Mouse (Mus musculus): ENCODE data around the gene Ank3. TPM values are rescaled to one million over a fixed set of nuclear protein-coding genes. Genes with fewer than 3 reads are reported as not detected.

Gene Ank3
- polyA plus RNA-seq, 1 experiment = 1.2 TPM

- Histone ChIP-seq H3K27me3 (ENCODE audit: control insufficient read depth, insufficient read depth, low read length) (no peaks in the 10 kb centered on the region), H3K27ac (ENCODE audit: insufficient read depth, low read length) (no peak overlapping the region), H3K36me3 (ENCODE audit: control insufficient read depth, insufficient read depth, low read length) (no peaks in the 10 kb centered on the region), H3K4me1 (ENCODE audit: control insufficient read depth, insufficient read depth, insufficient read length) (no peaks in the 10 kb centered on the region), H3K4me3 (ENCODE audit: extremely low read depth, insufficient read depth, insufficient read length) (no peak overlapping the region)
- DNase-seq (ENCODE audit: low read depth in 1 of 2, low spot score in 2 of 2) = no peak
- TF ChIP-seq CTCF (IDR thresholded peaks at IDR 0.05; ENCODE audit: extremely low read depth, insufficient read depth, insufficient read length, insufficient replicate concordance) = no peak
- TF ChIP-seq POLR2A (IDR thresholded peaks at IDR 0.05; ENCODE audit: low read depth, low read length) = no peak
- 91% methylated on average over 15 of the region's 15 CpGs for WGBS
Measured at GRCm38 (mm10) chr10:69678230-69678629, 279.7 kb downstream of the Ank3 start.

- H3K4me3 ChIP-seq (ENCODE audit: extremely low read depth, insufficient read depth, insufficient read length) = no peak overlapping the region
- H3K36me3 ChIP-seq (ENCODE audit: control insufficient read depth, insufficient read depth, low read length) = no peaks in the 10 kb centered on the region
- no peak overlapping the region for H3K27ac ChIP-seq (ENCODE audit: insufficient read depth, low read length)
- WGBS = 87% methylated on average over 1 of the region's 1 CpGs
- no peak for DNase-seq (ENCODE audit: low read depth in 1 of 2, low spot score in 2 of 2)
- no peaks in the 10 kb centered on the region for H3K4me1 ChIP-seq (ENCODE audit: control insufficient read depth, insufficient read depth, insufficient read length)
- H3K27me3 ChIP-seq (ENCODE audit: control insufficient read depth, insufficient read depth, low read length) = no peaks in the 10 kb centered on the region
- no peak for TF ChIP-seq POLR2A (IDR thresholded peaks at IDR 0.05; ENCODE audit: low read depth, low read length)
- TF ChIP-seq CTCF (IDR thresholded peaks at IDR 0.05; ENCODE audit: extremely low read depth, insufficient read depth, insufficient read length, insufficient replicate concordance) = no peak
Measured at GRCm38 (mm10) chr10:69686336-69686735, 287.8 kb downstream of the Ank3 start.

GRCm38 (mm10) chr10:69689096-69689495 is 290.5 kb downstream of the Ank3 start:
- TF ChIP-seq POLR2A (IDR thresholded peaks at IDR 0.05; ENCODE audit: low read depth, low read length) (no peak), CTCF (IDR thresholded peaks at IDR 0.05; ENCODE audit: extremely low read depth, insufficient read depth, insufficient read length, insufficient replicate concordance) (no peak)
- Histone ChIP-seq H3K36me3 (ENCODE audit: control insufficient read depth, insufficient read depth, low read length) (no peaks in the 10 kb centered on the region), H3K4me3 (ENCODE audit: extremely low read depth, insufficient read depth, insufficient read length) (no peak overlapping the region), H3K4me1 (ENCODE audit: control insufficient read depth, insufficient read depth, insufficient read length) (no peaks in the 10 kb centered on the region), H3K27me3 (ENCODE audit: control insufficient read depth, insufficient read depth, low read length) (no peaks in the 10 kb centered on the region), H3K27ac (ENCODE audit: insufficient read depth, low read length) (no peak overlapping the region)
- WGBS = 88% methylated on average over 12 of the region's 12 CpGs
- no peak for DNase-seq (ENCODE audit: low read depth in 1 of 2, low spot score in 2 of 2)

- no peak overlapping the region for H3K27ac ChIP-seq (ENCODE audit: insufficient read depth, low read length)
- H3K4me3 ChIP-seq (ENCODE audit: extremely low read depth, insufficient read depth, insufficient read length) = no peak overlapping the region
- 20% methylated on average over 12 of the region's 12 CpGs for WGBS
- H3K27me3 ChIP-seq (ENCODE audit: control insufficient read depth, insufficient read depth, low read length) = no peaks in the 10 kb centered on the region
- TF ChIP-seq POLR2A (IDR thresholded peaks at IDR 0.05; ENCODE audit: low read depth, low read length) (no peak), CTCF (IDR thresholded peaks at IDR 0.05; ENCODE audit: extremely low read depth, insufficient read depth, insufficient read length, insufficient replicate concordance) (no peak)
- H3K4me1 ChIP-seq (ENCODE audit: control insufficient read depth, insufficient read depth, insufficient read length) = no peaks in the 10 kb centered on the region
- no peaks in the 10 kb centered on the region for H3K36me3 ChIP-seq (ENCODE audit: control insufficient read depth, insufficient read depth, low read length)
- no peak for DNase-seq (ENCODE audit: low read depth in 1 of 2, low spot score in 2 of 2)
Measured at GRCm38 (mm10) chr10:69690131-69690960, 291.8 kb downstream of the Ank3 start.

GRCm38 (mm10) chr10:69690961-69691451 is 292.4 kb downstream of the Ank3 start:
- Histone ChIP-seq H3K36me3 (ENCODE audit: control insufficient read depth, insufficient read depth, low read length) (no peaks in the 10 kb centered on the region), H3K4me3 (ENCODE audit: extremely low read depth, insufficient read depth, insufficient read length) (no peak overlapping the region), H3K4me1 (ENCODE audit: control insufficient read depth, insufficient read depth, insufficient read length) (no peaks in the 10 kb centered on the region), H3K27me3 (ENCODE audit: control insufficient read depth, insufficient read depth, low read length) (no peaks in the 10 kb centered on the region), H3K27ac (ENCODE audit: insufficient read depth, low read length) (no peak overlapping the region)
- 27% methylated on average over 6 of the region's 6 CpGs for WGBS
- TF ChIP-seq CTCF (IDR thresholded peaks at IDR 0.05; ENCODE audit: extremely low read depth, insufficient read depth, insufficient read length, insufficient replicate concordance) = no peak
- no peak for TF ChIP-seq POLR2A (IDR thresholded peaks at IDR 0.05; ENCODE audit: low read depth, low read length)
- no peak for DNase-seq (ENCODE audit: low read depth in 1 of 2, low spot score in 2 of 2)

GRCm38 (mm10) chr10:69696019-69696418 is 297.4 kb downstream of the Ank3 start:
- no peak for TF ChIP-seq CTCF (IDR thresholded peaks at IDR 0.05; ENCODE audit: extremely low read depth, insufficient read depth, insufficient read length, insufficient replicate concordance)
- TF ChIP-seq POLR2A (IDR thresholded peaks at IDR 0.05; ENCODE audit: low read depth, low read length) = no peak
- Histone ChIP-seq H3K27ac (ENCODE audit: insufficient read depth, low read length) (no peak overlapping the region), H3K4me3 (ENCODE audit: extremely low read depth, insufficient read depth, insufficient read length) (no peak overlapping the region), H3K36me3 (ENCODE audit: control insufficient read depth, insufficient read depth, low read length) (no peaks in the 10 kb centered on the region), H3K4me1 (ENCODE audit: control insufficient read depth, insufficient read depth, insufficient read length) (no peaks in the 10 kb centered on the region), H3K27me3 (ENCODE audit: control insufficient read depth, insufficient read depth, low read length) (no peaks in the 10 kb centered on the region)
- 92% methylated on average over 9 of the region's 9 CpGs for WGBS
- DNase-seq (ENCODE audit: low read depth in 1 of 2, low spot score in 2 of 2) = no peak

- no peak for DNase-seq (ENCODE audit: low read depth in 1 of 2, low spot score in 2 of 2)
- Histone ChIP-seq H3K27ac (ENCODE audit: insufficient read depth, low read length) (no peak overlapping the region), H3K4me3 (ENCODE audit: extremely low read depth, insufficient read depth, insufficient read length) (no peak overlapping the region), H3K36me3 (ENCODE audit: control insufficient read depth, insufficient read depth, low read length) (no peaks in the 10 kb centered on the region), H3K4me1 (ENCODE audit: control insufficient read depth, insufficient read depth, insufficient read length) (no peaks in the 10 kb centered on the region), H3K27me3 (ENCODE audit: control insufficient read depth, insufficient read depth, low read length) (no peaks in the 10 kb centered on the region)
- TF ChIP-seq CTCF (IDR thresholded peaks at IDR 0.05; ENCODE audit: extremely low read depth, insufficient read depth, insufficient read length, insufficient replicate concordance) (no peak), POLR2A (IDR thresholded peaks at IDR 0.05; ENCODE audit: low read depth, low read length) (no peak)
- WGBS = 78% methylated on average over 1 of the region's 1 CpGs
Measured at GRCm38 (mm10) chr10:69698699-69699098, 300.1 kb downstream of the Ank3 start.

All from spleen, adult 2 months (tissue).